ENCODE assay signal across 9 mouse cellular contexts in genomic region chr1:36554633-36555399, GRCm38 (mm10). TPM values are rescaled to one million over a fixed set of nuclear protein-coding genes. Genes with fewer than 3 reads are reported as not detected.
DNase-seq lines count a peak whose midpoint lies in the region; ATAC-seq and TF ChIP-seq lines count a peak whose summit lies in the region.
"Had no signal": no experiment of that assay in that cellular context is flagged by ENCODE, and none has a peak within 500 bp of the region (broad histone marks: within the 10 kb centered on the region; RNA-seq: fewer than 3 reads in every experiment).

No protein-coding gene starts in this region.

- peaks cover 37% of the 10 kb centered on the region for H3K4me1 ChIP-seq in embryonic facial prominence, embryonic 12.5 days
- H3K4me1 ChIP-seq in intestine, embryonic 14.5 days (replicated peaks; ENCODE audit: control insufficient read depth, insufficient read depth, low read length), result peaks cover 32% of the 10 kb centered on the region
- peaks cover 20% of the 10 kb centered on the region for H3K4me1 ChIP-seq in liver, postnatal 0 days (ENCODE audit: insufficient read depth)

- WGBS in embryonic facial prominence, embryonic 12.5 days, result 64% methylated on average over 21 of the region's 21 CpGs
- 67% methylated on average over 21 of the region's 21 CpGs for WGBS in intestine, embryonic 14.5 days
- 58% methylated on average over 21 of the region's 21 CpGs for WGBS in liver, postnatal 0 days (ENCODE audit: insufficient replicate concordance)

- H3K27me3 ChIP-seq in embryonic facial prominence, embryonic 12.5 days, result no peaks in the 10 kb centered on the region
- H3K27me3 ChIP-seq in intestine, embryonic 14.5 days (replicated peaks; ENCODE audit: control insufficient read depth, insufficient read depth, low read length), result no peaks in the 10 kb centered on the region
- peaks cover 29% of the 10 kb centered on the region for H3K27me3 ChIP-seq in liver, postnatal 0 days (ENCODE audit: insufficient read depth, low read length)

- no peak for TF ChIP-seq CTCF in liver, postnatal 0 days (IDR thresholded peaks at IDR 0.05; ENCODE audit: low read depth)

- H3K4me3 ChIP-seq in embryonic facial prominence, embryonic 12.5 days, result peak overlapping the region; percentile 84
- H3K4me3 ChIP-seq in intestine, embryonic 14.5 days (ENCODE audit: low read depth, low read length), result no peak overlapping the region; the same call in 1 of the 2 replicates
- no peak overlapping the region for H3K4me3 ChIP-seq in liver, postnatal 0 days (ENCODE audit: low read depth, low read length)

- H3K27ac ChIP-seq in embryonic facial prominence, embryonic 12.5 days, result peak overlapping the region; percentile 99
- no peak overlapping the region; the same call in 1 of the 2 replicates for H3K27ac ChIP-seq in intestine, embryonic 14.5 days (ENCODE audit: low read depth)
- H3K27ac ChIP-seq in liver, postnatal 0 days (ENCODE audit: low read depth), result peak overlapping the region; percentile 94; the same call in 1 of the 2 replicates

- H3K9ac ChIP-seq in embryonic facial prominence, embryonic 12.5 days, result peak overlapping the region; percentile 95
- peak overlapping the region; percentile 90 for H3K9ac ChIP-seq in intestine, embryonic 14.5 days (ENCODE audit: low read length)
- H3K9ac ChIP-seq in liver, postnatal 0 days (replicated peaks), result no peak overlapping the region

- no peaks in the 10 kb centered on the region for H3K9me3 ChIP-seq in embryonic facial prominence, embryonic 12.5 days
- no peaks in the 10 kb centered on the region for H3K9me3 ChIP-seq in intestine, embryonic 14.5 days (ENCODE audit: control insufficient read depth, low read length)
- no peaks in the 10 kb centered on the region for H3K9me3 ChIP-seq in liver, postnatal 0 days (ENCODE audit: low read length)

- peak; percentile 64 to 75 for DNase-seq in adrenal gland, adult (ENCODE audit: inconsistent age in 2 of 2, low spot score in 1 of 2)
- no peak for DNase-seq in adrenal gland, postnatal 10 days
- no peak for DNase-seq in intestine, embryonic 14.5 days (ENCODE audit: low spot score)
- DNase-seq in liver, postnatal 0 days, result no peak
- DNase-seq in left cerebral cortex, adult 18-20 months (ENCODE audit: low spot score in 2 of 2), result no peak
- no peak for DNase-seq in gastrocnemius, adult 18-20 months (ENCODE audit: low spot score)
- no peak for DNase-seq in gastrocnemius, postnatal 10 days

- peak overlapping the region; percentile 81 for H3K4me2 ChIP-seq in embryonic facial prominence, embryonic 12.5 days (replicated peaks)
- H3K4me2 ChIP-seq in intestine, embryonic 14.5 days (ENCODE audit: low read length), result peak overlapping the region; percentile 87
- peak overlapping the region; percentile 84 for H3K4me2 ChIP-seq in liver, postnatal 0 days (ENCODE audit: low read depth, low read length)

- ATAC-seq in embryonic facial prominence, embryonic 12.5 days (ENCODE audit: insufficient number of reproducible peaks, insufficient read depth, low FRiP score, low TSS enrichment), result no peak
- no peak for ATAC-seq in intestine, embryonic 14.5 days (replicated peaks; ENCODE audit: low FRiP score, low TSS enrichment, low read depth)
- ATAC-seq in liver, postnatal 0 days, result no peak

- no peak for TF ChIP-seq EP300 in liver, postnatal 0 days (IDR thresholded peaks at IDR 0.05; ENCODE audit: low read depth)

- H3K36me3 ChIP-seq in embryonic facial prominence, embryonic 12.5 days, result peaks cover 55% of the 10 kb centered on the region
- peaks cover 57% of the 10 kb centered on the region for H3K36me3 ChIP-seq in intestine, embryonic 14.5 days (ENCODE audit: control insufficient read depth, insufficient read depth, low read length)
- peaks cover 26% of the 10 kb centered on the region for H3K36me3 ChIP-seq in liver, postnatal 0 days (replicated peaks; ENCODE audit: insufficient read depth, low read length)

RNA-seq across cellular contexts. Expression of gene Sema4c, which starts 3.3 kb away (rescaled TPM):
- 10 to 100 TPM; 27.3 to 28.9 TPM for total RNA-seq in adrenal gland, postnatal 10 days (2021)
- polyA plus RNA-seq in embryonic facial prominence, embryonic 12.5 days (2016; fragmentation: Nextera tagmentation; extraction: Ambion mirVana), result 29.3 and 29.4 TPM in 2 replicates
- polyA plus RNA-seq in intestine, embryonic 14.5 days (2014; fragmentation: Nextera tagmentation; extraction: Ambion mirVana), result 2.8 and 2.9 TPM in 2 replicates
- polyA plus RNA-seq in liver, postnatal 0 days (2015; fragmentation: Nextera tagmentation; extraction: Ambion mirVana), result 2.0 TPM in 2 replicates
- 10 to 100 TPM; 20.5 to 21.0 TPM for total RNA-seq in left cerebral cortex, adult 18-20 months (2021)
- total RNA-seq in gastrocnemius, adult 18-20 months (2021), result 1 to 10 TPM; 4.7 to 6.8 TPM
- total RNA-seq in gastrocnemius, postnatal 10 days (2021), result 10 to 100 TPM; 16.3 to 22.4 TPM
- total RNA-seq: neutrophil, adult 5-6 weeks had no signal

RNA-seq across cellular contexts. Expression of gene Ankrd39, which starts 7.6 kb away (rescaled TPM):
- total RNA-seq in adrenal gland, postnatal 10 days (2021), result 10 to 100 TPM; 12.9 to 21.6 TPM
- polyA plus RNA-seq in embryonic facial prominence, embryonic 12.5 days (2016; fragmentation: Nextera tagmentation; extraction: Ambion mirVana), result 20.4 and 23.9 TPM in 2 replicates
- 25.7 and 28.6 TPM in 2 replicates for polyA plus RNA-seq in intestine, embryonic 14.5 days (2014; fragmentation: Nextera tagmentation; extraction: Ambion mirVana)
- polyA plus RNA-seq in liver, postnatal 0 days (2015; fragmentation: Nextera tagmentation; extraction: Ambion mirVana), result 7.4 and 8.3 TPM in 2 replicates
- total RNA-seq in left cerebral cortex, adult 18-20 months (2021), result 10 to 100 TPM; 11.5 to 11.9 TPM
- 1 to 10 TPM; 7.3 to 8.6 TPM for total RNA-seq in gastrocnemius, adult 18-20 months (2021)
- 10 to 100 TPM; 10.9 to 11.4 TPM for total RNA-seq in gastrocnemius, postnatal 10 days (2021)

RNA-seq across cellular contexts. Expression of gene Gm42417, which starts 15.6 kb away (rescaled TPM):
- total RNA-seq in adrenal gland, postnatal 10 days (2021), result 10 to 100 TPM; 10.2 to 32.9 TPM
- 0.49 TPM in 1 of 2 replicates, not detected in the other for polyA plus RNA-seq in embryonic facial prominence, embryonic 12.5 days (2016; fragmentation: Nextera tagmentation; extraction: Ambion mirVana)
- 0.99 TPM in 1 of 2 replicates, not detected in the other for polyA plus RNA-seq in intestine, embryonic 14.5 days (2014; fragmentation: Nextera tagmentation; extraction: Ambion mirVana)
- polyA plus RNA-seq in liver, postnatal 0 days (2015; fragmentation: Nextera tagmentation; extraction: Ambion mirVana), result 0.45 TPM in 1 of 2 replicates, not detected in the other
- total RNA-seq in left cerebral cortex, adult 18-20 months (2021), result under 1 TPM in 1 of 2 experiments, not detected in 1; 0.77 TPM
- 1,000 to 10,000 TPM; 1,348 to 1,458 TPM for total RNA-seq in gastrocnemius, adult 18-20 months (2021)
- total RNA-seq in gastrocnemius, postnatal 10 days (2021), result 100 to 1,000 TPM; 193 to 229 TPM
- total RNA-seq: neutrophil, adult 5-6 weeks had no signal

RNA-seq across cellular contexts. Expression of gene Ankrd23, which starts 18.1 kb away (rescaled TPM):
- total RNA-seq in adrenal gland, postnatal 10 days (2021), result 10 to 100 TPM; 22.5 to 73.8 TPM
- polyA plus RNA-seq in embryonic facial prominence, embryonic 12.5 days (2016; fragmentation: Nextera tagmentation; extraction: Ambion mirVana), result 19.2 and 24.0 TPM in 2 replicates
- 11.6 and 14.8 TPM in 2 replicates for polyA plus RNA-seq in intestine, embryonic 14.5 days (2014; fragmentation: Nextera tagmentation; extraction: Ambion mirVana)
- 2.0 and 2.2 TPM in 2 replicates for polyA plus RNA-seq in liver, postnatal 0 days (2015; fragmentation: Nextera tagmentation; extraction: Ambion mirVana)
- 1 to 10 TPM; 5.4 to 5.9 TPM for total RNA-seq in left cerebral cortex, adult 18-20 months (2021)
- total RNA-seq in gastrocnemius, adult 18-20 months (2021), result 1,000 to 10,000 TPM; 3,219 to 3,282 TPM
- total RNA-seq in gastrocnemius, postnatal 10 days (2021), result 100 to 1,000 TPM; 419 to 469 TPM

RNA-seq across cellular contexts. Expression of gene Cnnm3, which starts 43.1 kb away (rescaled TPM):
- total RNA-seq in adrenal gland, postnatal 10 days (2021), result 10 to 100 TPM; 23.1 to 29.8 TPM
- 4.3 and 5.6 TPM in 2 replicates for polyA plus RNA-seq in embryonic facial prominence, embryonic 12.5 days (2016; fragmentation: Nextera tagmentation; extraction: Ambion mirVana)
- polyA plus RNA-seq in intestine, embryonic 14.5 days (2014; fragmentation: Nextera tagmentation; extraction: Ambion mirVana), result 5.4 and 6.2 TPM in 2 replicates
- 0.92 and 1.1 TPM in 2 replicates for polyA plus RNA-seq in liver, postnatal 0 days (2015; fragmentation: Nextera tagmentation; extraction: Ambion mirVana)
- total RNA-seq in left cerebral cortex, adult 18-20 months (2021), result 10 to 100 TPM; 31.7 to 34.6 TPM
- total RNA-seq in gastrocnemius, adult 18-20 months (2021), result 10 to 100 TPM; 11.6 TPM
- 10 to 100 TPM; 14.5 to 18.2 TPM for total RNA-seq in gastrocnemius, postnatal 10 days (2021)

Comparison
In these comparisons a context has a peak if more than half of its experiments do, and no peak if none do; other contexts are left out.
1. DNase-seq: peak in adrenal gland, adult (2 of 2); none in adrenal gland, postnatal 10 days (single experiment), intestine, embryonic 14.5 days (single experiment), liver, postnatal 0 days (single experiment), left cerebral cortex, adult 18-20 months (0 of 2), gastrocnemius, adult 18-20 months (single experiment) and gastrocnemius, postnatal 10 days (single experiment).
2. RNA of gene Gm42417, which starts 15.6 kb away (total RNA-seq): 1,348 to 1,458 TPM in gastrocnemius, adult 18-20 months; 193 to 229 TPM in gastrocnemius, postnatal 10 days, 10.2 to 32.9 TPM in adrenal gland, postnatal 10 days and 0.77 TPM in left cerebral cortex, adult 18-20 months; every median in the first group is over 4 times any median in the second.
3. Peak in every context shown above with its lines, with median percentiles within 50 percentile points of each other: H3K4me2 ChIP-seq.